Mouse (Mus musculus): ENCODE measurements around the gene Agbl4. TPM values are rescaled to one million over a fixed set of nuclear protein-coding genes. Genes with fewer than 3 reads are reported as not detected.

Gene Agbl4
- polyA plus RNA-seq, 2 experiments = 0.17 to 0.21 TPM

DNA sequence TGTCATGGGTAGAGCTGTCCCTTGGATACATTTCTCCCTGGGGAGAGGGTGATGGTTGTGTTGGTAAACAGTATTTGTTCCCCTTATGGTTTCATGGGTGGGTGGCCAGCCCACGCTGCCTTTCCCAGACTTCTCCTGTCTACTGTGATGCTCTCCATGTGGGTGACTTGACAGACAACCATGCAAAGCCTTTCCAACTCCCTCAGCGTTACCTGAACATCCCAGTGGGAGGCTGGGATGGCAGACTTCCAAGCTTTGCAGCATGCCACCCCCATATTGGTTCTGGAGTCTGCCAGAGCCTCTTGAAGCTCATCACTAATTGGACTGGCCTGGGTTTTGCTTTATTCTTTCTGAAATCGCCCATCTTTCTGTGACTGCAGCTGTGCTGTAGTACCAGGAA, 1101.3 kb downstream of the Agbl4 start:
- ATAC-seq (ENCODE audit: low FRiP score, low read depth) = no peak
- H3K36me3 ChIP-seq (ENCODE audit: control insufficient read depth, insufficient read depth, low read length) = no peaks in the 10 kb centered on the region
- no peak overlapping the region for H3K27ac ChIP-seq (replicated peaks; ENCODE audit: low read depth, low read length)
- no peaks in the 10 kb centered on the region for H3K9me3 ChIP-seq (ENCODE audit: control insufficient read depth, low read length)
- no peak overlapping the region for H3K4me3 ChIP-seq (replicated peaks; ENCODE audit: low read length)
- DNase-seq (ENCODE audit: low spot score) = no peak
- TF ChIP-seq POLR2A (IDR thresholded peaks at IDR 0.05; ENCODE audit: borderline replicate concordance, extremely low read depth, insufficient read depth, insufficient read length) = no peak
- 61% methylated on average over 3 of the region's 3 CpGs for WGBS
- H3K4me1 ChIP-seq (ENCODE audit: control insufficient read depth, insufficient read depth, low read length) = no peaks in the 10 kb centered on the region
- H3K9ac ChIP-seq (ENCODE audit: low read depth, low read length, severe bottlenecking) = no peak overlapping the region
- H3K27me3 ChIP-seq (ENCODE audit: control insufficient read depth, insufficient read depth, low read length) = no peaks in the 10 kb centered on the region
- H3K4me2 ChIP-seq (replicated peaks; ENCODE audit: low read depth, low read length, severe bottlenecking) = no peak overlapping the region

DNA sequence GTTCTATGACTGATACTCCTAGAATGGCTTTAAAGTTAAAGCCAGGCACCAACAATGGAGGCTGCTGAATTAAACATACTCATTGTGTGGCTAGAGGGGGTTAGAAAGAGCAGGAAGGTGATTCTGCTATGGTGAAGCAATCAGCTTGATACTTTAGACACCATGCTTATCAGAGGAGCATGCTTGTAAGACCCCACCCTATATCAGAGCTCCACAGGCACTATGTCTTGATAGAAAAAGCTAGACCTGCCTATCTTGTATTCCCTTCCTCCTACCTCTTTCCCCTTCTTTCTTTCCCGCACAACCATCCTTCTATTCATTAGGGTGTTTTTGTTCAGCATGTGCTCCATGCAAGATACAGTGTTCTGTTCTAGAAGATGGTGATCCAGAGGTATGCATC, 1104.0 kb downstream of the Agbl4 start:
- Histone ChIP-seq H3K27ac (replicated peaks; ENCODE audit: low read depth, low read length) (no peak overlapping the region), H3K4me3 (replicated peaks; ENCODE audit: low read length) (no peak overlapping the region), H3K4me1 (ENCODE audit: control insufficient read depth, insufficient read depth, low read length) (no peaks in the 10 kb centered on the region), H3K9ac (ENCODE audit: low read depth, low read length, severe bottlenecking) (no peak overlapping the region), H3K36me3 (ENCODE audit: control insufficient read depth, insufficient read depth, low read length) (no peaks in the 10 kb centered on the region), H3K9me3 (ENCODE audit: control insufficient read depth, low read length) (no peaks in the 10 kb centered on the region), H3K4me2 (replicated peaks; ENCODE audit: low read depth, low read length, severe bottlenecking) (no peak overlapping the region), H3K27me3 (ENCODE audit: control insufficient read depth, insufficient read depth, low read length) (no peaks in the 10 kb centered on the region)
- DNase-seq (ENCODE audit: low spot score) (no peak), ATAC-seq (ENCODE audit: low FRiP score, low read depth) (no peak)
- 95% methylated on average over 1 of the region's 1 CpGs for WGBS
- no peak for TF ChIP-seq POLR2A (IDR thresholded peaks at IDR 0.05; ENCODE audit: borderline replicate concordance, extremely low read depth, insufficient read depth, insufficient read length)

GRCm38 (mm10) chr4:111502965-111503727, 1105.7 kb downstream of the Agbl4 start:
- DNase-seq (ENCODE audit: low spot score) (no peak), ATAC-seq (ENCODE audit: low FRiP score, low read depth) (no peak)
- no peak overlapping the region for H3K9ac ChIP-seq (ENCODE audit: low read depth, low read length, severe bottlenecking)
- no peak overlapping the region for H3K4me2 ChIP-seq (replicated peaks; ENCODE audit: low read depth, low read length, severe bottlenecking)
- no peak for TF ChIP-seq POLR2A (IDR thresholded peaks at IDR 0.05; ENCODE audit: borderline replicate concordance, extremely low read depth, insufficient read depth, insufficient read length)
- no peaks in the 10 kb centered on the region for H3K36me3 ChIP-seq (ENCODE audit: control insufficient read depth, insufficient read depth, low read length)
- no peaks in the 10 kb centered on the region for H3K4me1 ChIP-seq (ENCODE audit: control insufficient read depth, insufficient read depth, low read length)
- no peaks in the 10 kb centered on the region for H3K27me3 ChIP-seq (ENCODE audit: control insufficient read depth, insufficient read depth, low read length)
- H3K27ac ChIP-seq (replicated peaks; ENCODE audit: low read depth, low read length) = no peak overlapping the region
- 66% methylated on average over 5 of the region's 5 CpGs for WGBS
- no peak overlapping the region for H3K4me3 ChIP-seq (replicated peaks; ENCODE audit: low read length)
- no peaks in the 10 kb centered on the region for H3K9me3 ChIP-seq (ENCODE audit: control insufficient read depth, low read length)

- 81% methylated on average over 2 of the region's 2 CpGs for WGBS
- no peak overlapping the region for H3K4me3 ChIP-seq (replicated peaks; ENCODE audit: low read length)
- no peak overlapping the region for H3K27ac ChIP-seq (replicated peaks; ENCODE audit: low read depth, low read length)
- ATAC-seq (ENCODE audit: low FRiP score, low read depth) (no peak), DNase-seq (ENCODE audit: low spot score) (no peak)
- H3K4me1 ChIP-seq (ENCODE audit: control insufficient read depth, insufficient read depth, low read length) = no peaks in the 10 kb centered on the region
- no peak for TF ChIP-seq POLR2A (IDR thresholded peaks at IDR 0.05; ENCODE audit: borderline replicate concordance, extremely low read depth, insufficient read depth, insufficient read length)
- no peak overlapping the region for H3K4me2 ChIP-seq (replicated peaks; ENCODE audit: low read depth, low read length, severe bottlenecking)
- H3K27me3 ChIP-seq (ENCODE audit: control insufficient read depth, insufficient read depth, low read length) = no peaks in the 10 kb centered on the region
- H3K9ac ChIP-seq (ENCODE audit: low read depth, low read length, severe bottlenecking) = no peak overlapping the region
- no peaks in the 10 kb centered on the region for H3K36me3 ChIP-seq (ENCODE audit: control insufficient read depth, insufficient read depth, low read length)
- H3K9me3 ChIP-seq (ENCODE audit: control insufficient read depth, low read length) = no peaks in the 10 kb centered on the region
Measured at GRCm38 (mm10) chr4:111504952-111505351, 1107.5 kb downstream of the Agbl4 start.

DNA sequence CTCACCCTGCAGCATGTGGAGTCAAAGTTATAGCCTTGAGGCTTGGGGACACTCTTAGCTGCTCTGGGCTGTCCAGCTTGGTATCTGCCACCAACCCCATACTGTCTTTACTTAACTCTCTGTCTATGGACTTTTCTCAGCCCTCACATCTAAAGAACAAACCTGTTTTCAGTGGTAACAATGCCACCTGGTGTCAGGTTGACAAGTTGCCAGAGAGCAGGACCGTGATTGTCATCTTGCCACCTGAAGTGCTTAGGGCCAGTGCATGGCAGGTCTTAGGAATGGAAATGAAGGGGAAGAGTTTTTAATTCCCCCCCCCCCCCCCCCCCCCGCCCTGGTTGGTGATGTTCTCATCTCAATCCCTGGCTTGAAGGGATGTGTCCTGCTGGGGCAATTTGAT, 1112.7 kb downstream of the Agbl4 start:
- WGBS = 15% methylated on average over 1 of the region's 2 CpGs
- Histone ChIP-seq H3K4me3 (replicated peaks; ENCODE audit: low read length) (no peak overlapping the region), H3K9ac (ENCODE audit: low read depth, low read length, severe bottlenecking) (no peak overlapping the region), H3K4me1 (ENCODE audit: control insufficient read depth, insufficient read depth, low read length) (peaks cover 5% of the 10 kb centered on the region; the same call in 1 of the 2 replicates), H3K4me2 (replicated peaks; ENCODE audit: low read depth, low read length, severe bottlenecking) (no peak overlapping the region), H3K27me3 (ENCODE audit: control insufficient read depth, insufficient read depth, low read length) (no peaks in the 10 kb centered on the region), H3K9me3 (ENCODE audit: control insufficient read depth, low read length) (no peaks in the 10 kb centered on the region), H3K36me3 (ENCODE audit: control insufficient read depth, insufficient read depth, low read length) (no peaks in the 10 kb centered on the region), H3K27ac (replicated peaks; ENCODE audit: low read depth, low read length) (no peak overlapping the region)
- no peak for DNase-seq (ENCODE audit: low spot score)
- TF ChIP-seq POLR2A (IDR thresholded peaks at IDR 0.05; ENCODE audit: borderline replicate concordance, extremely low read depth, insufficient read depth, insufficient read length) = no peak
- ATAC-seq (ENCODE audit: low FRiP score, low read depth) = no peak
